ENCODE assay signal across 17 mouse cellular contexts in the genomic region with DNA sequence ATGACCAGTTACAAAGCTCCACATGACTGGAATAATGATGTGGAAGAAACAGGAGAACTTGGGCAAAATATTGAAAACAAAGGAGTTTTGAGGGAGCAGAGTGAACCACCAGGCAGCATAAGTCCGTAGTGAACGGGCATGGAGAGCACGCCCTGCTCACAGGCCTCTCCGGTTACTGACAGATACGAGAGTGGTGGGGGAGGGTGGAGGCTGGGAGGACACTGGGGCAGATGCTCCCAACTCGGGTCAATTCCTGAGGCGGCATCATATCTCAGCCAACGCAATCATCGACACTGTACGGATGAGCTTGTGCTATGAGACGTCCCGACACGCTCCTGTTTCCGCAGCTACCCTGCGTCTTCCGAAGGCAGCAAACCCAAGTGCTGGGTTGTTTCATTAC. TPM values are rescaled to one million over a fixed set of nuclear protein-coding genes. Genes with fewer than 3 reads are reported as not detected.
"Had no signal": no experiment of that assay in that cellular context is flagged by ENCODE, and none has a peak within 500 bp of the region (broad histone marks: within the 10 kb centered on the region; RNA-seq: fewer than 3 reads in every experiment).

No protein-coding gene starts in this region.

- H3K9ac ChIP-seq: limb, embryonic 12.5 days; liver, embryonic 14.5 days; midbrain, embryonic 15.5 days; neural tube, embryonic 12.5 days; stomach, embryonic 15.5 days had no signal

- H3K9me3 ChIP-seq: limb, embryonic 12.5 days; midbrain, embryonic 15.5 days; neural tube, embryonic 12.5 days; stomach, embryonic 15.5 days had no signal

- H3K4me2 ChIP-seq: limb, embryonic 12.5 days; midbrain, embryonic 15.5 days; neural tube, embryonic 12.5 days; stomach, embryonic 15.5 days had no signal

- ATAC-seq: lung, postnatal 0 days; midbrain, embryonic 15.5 days had no signal

- H3K27ac ChIP-seq: left cerebral cortex, adult 2 months; limb, embryonic 12.5 days; liver, embryonic 14.5 days; midbrain, embryonic 15.5 days; neural tube, embryonic 12.5 days; stomach, embryonic 15.5 days had no signal

- DNase-seq: kidney, adult 8-10 months; kidney, postnatal 10 days; liver; lung, adult 2 months; lung, postnatal 36 days; thymus, adult 2 months; thymus, postnatal 25 days had no signal

- H3K4me3 ChIP-seq: left cerebral cortex, adult 2 months; limb, embryonic 12.5 days; midbrain, embryonic 15.5 days; neural tube, embryonic 12.5 days; stomach, embryonic 15.5 days had no signal

- H3K36me3 ChIP-seq: stomach, embryonic 15.5 days had no signal

- H3K27me3 ChIP-seq: limb, embryonic 12.5 days; midbrain, embryonic 15.5 days; neural tube, embryonic 12.5 days; stomach, embryonic 15.5 days had no signal

- H3K4me1 ChIP-seq: limb, embryonic 12.5 days; midbrain, embryonic 15.5 days; neural tube, embryonic 12.5 days; stomach, embryonic 15.5 days had no signal

RNA-seq across cellular contexts. Expression of gene C130074G19Rik, which starts 14.3 kb away (rescaled TPM):
- total RNA-seq: megakaryocyte progenitor cell, adult 5-6 weeks; monocyte, adult 5-6 weeks; neutrophil, adult 5-6 weeks had no signal
